Mouse (Mus musculus): ENCODE measurements around the gene Fem1a. TPM values are rescaled to one million over a fixed set of nuclear protein-coding genes. Genes with fewer than 3 reads are reported as not detected.

The Fem1a gene
- polyA plus RNA-seq, 1 experiment from 2014 or later, result 10.7 TPM

DNA sequence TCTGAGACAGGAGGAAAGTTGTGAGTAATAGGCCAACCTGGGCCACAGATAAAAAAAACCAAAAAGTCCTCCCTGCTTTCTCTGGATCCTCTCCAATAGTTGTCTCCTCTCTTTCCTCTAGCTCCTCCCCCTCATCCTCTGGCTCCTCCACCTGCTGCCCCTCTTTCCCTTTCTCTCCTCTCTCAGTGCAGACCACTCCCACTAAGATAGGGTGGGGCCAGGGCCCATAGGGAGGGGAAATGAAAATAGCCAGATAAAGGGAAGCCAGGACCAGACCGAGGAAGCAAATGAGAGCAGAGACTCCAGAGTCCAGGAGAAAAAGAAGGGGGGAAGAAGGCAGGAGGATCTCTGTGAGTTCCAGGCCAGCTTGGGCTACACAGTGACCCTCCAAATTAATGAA lies 31.7 kb upstream of the Fem1a start:
- Histone ChIP-seq H3K4me1 (peaks cover 5% of the 10 kb centered on the region; the same call in 1 of the 2 replicates), H3K9ac (no peak overlapping the region), H3K27ac (no peak overlapping the region), H3K27me3 (replicated peaks) (peaks cover 12% of the 10 kb centered on the region), H3K4me3 (no peak overlapping the region), H3K4me2 (no peak overlapping the region), H3K9me3 (replicated peaks) (no peaks in the 10 kb centered on the region), H3K36me3 (no peaks in the 10 kb centered on the region)
- WGBS (ENCODE audit: insufficient replicate concordance), result 11% methylated on average over 1 of the region's 1 CpGs
- ATAC-seq, result no peak; the same call in 1 of the 2 replicates

DNA sequence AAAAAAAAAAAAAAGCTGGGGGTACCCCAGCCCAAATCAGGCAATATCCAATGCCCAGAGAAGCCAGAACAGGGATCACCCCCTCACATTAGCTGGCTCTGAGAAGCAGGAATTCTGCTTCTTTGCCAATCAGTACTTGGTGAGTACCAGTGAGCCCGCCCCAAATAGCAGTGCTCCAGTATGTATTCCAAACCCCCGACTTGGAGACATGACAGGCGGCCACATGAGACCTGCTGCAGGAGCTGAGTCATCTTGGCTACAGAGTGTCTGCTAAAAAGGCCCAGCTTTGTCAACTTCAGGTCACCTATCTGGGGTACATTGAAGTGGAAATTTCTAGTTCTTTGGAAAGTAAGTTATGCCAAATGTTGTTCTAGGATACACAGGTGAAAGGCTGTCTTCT lies 30.0 kb upstream of the Fem1a start:
- Histone ChIP-seq H3K27me3 (replicated peaks) (peaks cover 12% of the 10 kb centered on the region), H3K9me3 (replicated peaks) (no peaks in the 10 kb centered on the region), H3K36me3 (no peaks in the 10 kb centered on the region), H3K9ac (no peak overlapping the region), H3K4me3 (no peak overlapping the region), H3K27ac (no peak overlapping the region), H3K4me2 (no peak overlapping the region), H3K4me1 (peaks cover 5% of the 10 kb centered on the region; the same call in 1 of the 2 replicates)
- WGBS (ENCODE audit: insufficient replicate concordance), result 46% methylated on average over 3 of the region's 3 CpGs
- ATAC-seq, result no peak

DNA sequence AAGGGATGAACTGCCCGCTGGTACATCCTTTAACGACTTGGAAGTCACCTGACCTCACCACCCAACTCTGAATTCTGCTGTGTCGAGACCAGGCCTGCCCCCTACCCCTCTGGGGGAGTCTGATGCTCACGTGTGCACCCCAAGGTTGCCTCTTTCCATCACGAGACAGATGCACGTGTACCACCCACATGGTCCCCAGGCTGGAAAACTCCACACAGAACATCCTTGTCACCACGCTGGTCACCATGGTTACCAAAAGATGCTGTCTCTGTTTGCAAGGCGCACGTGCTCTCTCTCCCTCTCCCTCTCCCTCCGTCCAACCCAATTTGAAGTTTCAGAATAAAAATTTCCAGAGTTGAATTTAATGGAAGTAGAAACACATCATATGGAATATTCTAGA lies 26.7 kb upstream of the Fem1a start:
- Histone ChIP-seq H3K9ac (no peak overlapping the region), H3K4me2 (no peak overlapping the region), H3K9me3 (replicated peaks) (no peaks in the 10 kb centered on the region), H3K4me3 (no peak overlapping the region), H3K4me1 (peaks cover 7% of the 10 kb centered on the region), H3K36me3 (no peaks in the 10 kb centered on the region), H3K27me3 (replicated peaks) (peaks cover 21% of the 10 kb centered on the region), H3K27ac (no peak overlapping the region)
- 59% methylated on average over 10 of the region's 10 CpGs for WGBS (ENCODE audit: insufficient replicate concordance)
- ATAC-seq, result no peak

DNA sequence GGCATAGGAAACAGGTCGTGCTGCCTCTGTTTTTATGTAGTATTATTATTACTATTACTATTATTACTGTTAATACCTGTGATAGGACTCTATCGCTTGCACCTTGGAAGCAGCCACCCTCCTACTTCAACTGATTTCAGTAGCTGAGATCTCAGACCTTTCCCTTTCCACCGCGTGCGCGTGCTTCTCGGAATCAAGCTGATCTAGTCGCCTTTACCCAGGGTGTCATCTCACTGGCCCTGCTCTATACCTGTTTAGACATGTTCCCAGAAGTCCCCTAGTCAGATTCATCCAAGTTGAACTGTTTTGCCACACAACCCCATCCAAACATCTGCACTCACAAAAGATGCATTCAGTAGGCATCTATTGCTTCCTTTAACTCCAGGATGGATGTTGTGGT lies 23.2 kb upstream of the Fem1a start:
- Histone ChIP-seq H3K36me3 (no peaks in the 10 kb centered on the region), H3K27me3 (replicated peaks) (peaks cover 13% of the 10 kb centered on the region; the same call in 1 of the 2 replicates), H3K4me1 (peaks cover 5% of the 10 kb centered on the region; the same call in 1 of the 2 replicates), H3K9me3 (replicated peaks) (no peaks in the 10 kb centered on the region), H3K9ac (no peak overlapping the region), H3K27ac (no peak overlapping the region), H3K4me2 (peak overlapping the region; percentile 7; the same call in 1 of the 2 replicates), H3K4me3 (no peak overlapping the region)
- 53% methylated on average over 8 of the region's 8 CpGs for WGBS (ENCODE audit: insufficient replicate concordance)
- ATAC-seq, result no peak

DNA sequence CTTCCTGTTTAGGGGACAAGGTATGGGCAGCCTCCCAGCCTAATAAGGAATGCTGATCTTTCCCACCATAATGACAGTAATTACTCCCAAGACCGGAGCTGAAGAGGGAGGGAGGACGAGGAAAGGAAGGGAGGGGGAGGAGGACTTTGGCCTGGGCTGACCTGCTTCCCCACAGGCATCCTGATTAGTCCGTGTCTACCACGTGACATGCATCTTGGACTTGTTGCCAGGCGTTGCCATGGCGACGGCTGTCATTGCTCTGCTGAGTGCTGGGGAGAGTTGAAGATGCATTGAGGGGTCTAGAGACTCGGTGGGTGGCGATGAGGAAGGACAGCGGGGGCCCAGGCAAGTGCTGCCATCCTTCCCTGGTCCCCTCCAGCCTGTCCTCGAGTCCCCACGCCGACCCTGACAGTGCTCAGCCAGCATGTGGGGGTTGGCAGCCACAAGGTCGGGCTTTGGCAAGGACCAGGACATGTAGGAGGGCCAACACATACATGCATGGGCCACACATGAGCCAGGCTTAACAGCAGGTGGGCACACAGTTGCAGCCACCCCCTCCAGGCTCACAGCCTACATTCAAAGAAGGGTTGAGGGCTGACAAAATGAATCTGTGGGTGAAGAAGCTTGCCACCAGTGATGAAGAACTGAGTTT lies 22.7 kb upstream of the Fem1a start:
- Histone ChIP-seq H3K9ac (no peak overlapping the region), H3K4me1 (peaks cover 5% of the 10 kb centered on the region; the same call in 1 of the 2 replicates), H3K36me3 (no peaks in the 10 kb centered on the region), H3K27me3 (replicated peaks) (peaks cover 9% of the 10 kb centered on the region; the same call in 1 of the 2 replicates), H3K4me3 (no peak overlapping the region), H3K4me2 (peak overlapping the region; percentile 7; the same call in 1 of the 2 replicates), H3K27ac (no peak overlapping the region), H3K9me3 (replicated peaks) (no peaks in the 10 kb centered on the region)
- 4% methylated on average over 14 of the region's 14 CpGs for WGBS (ENCODE audit: insufficient replicate concordance)
- ATAC-seq, result peak; percentile 55

DNA sequence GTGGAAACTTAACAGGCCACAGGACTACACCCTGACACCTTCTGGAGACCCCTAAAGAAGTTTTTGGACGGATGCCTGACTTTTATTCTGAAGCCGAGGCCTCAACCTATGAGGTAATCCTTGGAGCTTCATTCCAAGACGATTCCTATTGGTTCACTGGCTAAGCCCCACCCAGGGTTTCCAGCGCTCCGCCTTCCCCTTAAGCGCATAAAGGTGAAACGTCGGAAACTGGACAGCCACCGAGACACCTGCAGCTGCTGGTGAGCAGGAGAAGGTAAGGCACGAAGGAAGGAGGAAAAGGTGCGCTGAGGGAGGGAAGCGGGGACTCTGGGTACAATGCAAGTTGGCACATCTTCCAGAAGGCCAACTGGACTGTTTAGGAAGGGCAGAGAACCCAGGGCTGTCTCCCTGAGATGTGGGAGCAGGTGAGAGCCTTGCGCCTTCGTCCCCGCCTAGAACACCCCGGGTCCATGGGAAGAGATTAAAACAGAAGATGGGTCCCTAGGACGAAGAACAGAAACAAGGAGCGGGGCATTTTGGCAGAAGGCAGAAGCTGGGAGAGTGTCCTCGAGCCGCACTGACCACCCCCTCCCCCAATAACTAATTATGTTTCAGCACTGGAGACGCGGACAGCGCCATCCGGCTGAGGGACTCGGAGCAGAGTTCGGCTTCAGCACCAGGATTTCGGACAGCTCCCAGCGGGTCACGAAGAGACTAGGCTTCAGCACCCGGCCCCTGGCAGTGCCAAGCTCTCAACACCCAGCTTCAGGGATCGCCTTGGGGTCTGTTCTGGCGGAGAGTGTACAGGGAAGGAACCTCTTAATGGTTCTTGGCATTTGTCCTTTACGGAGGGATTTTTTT lies 14.8 kb upstream of the Fem1a start:
- no peak overlapping the region for H3K4me3 ChIP-seq
- H3K4me2 ChIP-seq, result no peak overlapping the region
- WGBS (ENCODE audit: insufficient replicate concordance), result 2% methylated on average over 33 of the region's 33 CpGs
- no peaks in the 10 kb centered on the region for H3K9me3 ChIP-seq (replicated peaks)
- no peak overlapping the region for H3K9ac ChIP-seq
- H3K27me3 ChIP-seq (replicated peaks), result peaks cover 35% of the 10 kb centered on the region
- ATAC-seq, result no peak
- H3K36me3 ChIP-seq, result no peaks in the 10 kb centered on the region
- H3K4me1 ChIP-seq, result peaks cover 5% of the 10 kb centered on the region; the same call in 1 of the 2 replicates
- H3K27ac ChIP-seq, result no peak overlapping the region

DNA sequence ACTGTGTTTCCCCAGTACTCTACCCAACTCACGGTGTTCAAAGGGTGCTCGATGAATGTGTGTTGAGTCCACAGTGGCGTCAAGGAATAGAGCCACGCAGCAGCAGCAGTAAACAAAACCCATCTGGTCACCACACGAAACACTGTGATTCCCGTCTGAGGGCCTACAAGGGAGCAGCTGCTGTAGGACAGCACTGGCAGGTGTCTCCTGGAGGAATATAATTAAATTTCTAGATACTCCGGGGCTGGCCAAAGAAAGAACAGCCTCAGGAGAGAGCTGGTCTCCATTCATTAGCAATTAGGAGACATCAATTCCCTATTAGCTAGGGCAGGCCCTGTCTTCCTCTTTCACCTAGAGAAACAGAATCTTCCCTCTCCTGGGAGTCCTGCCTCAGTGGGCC lies 11.0 kb upstream of the Fem1a start:
- 54% methylated on average over 7 of the region's 7 CpGs for WGBS (ENCODE audit: insufficient replicate concordance)
- H3K4me1 ChIP-seq, result peaks cover 5% of the 10 kb centered on the region; the same call in 1 of the 2 replicates

DNA sequence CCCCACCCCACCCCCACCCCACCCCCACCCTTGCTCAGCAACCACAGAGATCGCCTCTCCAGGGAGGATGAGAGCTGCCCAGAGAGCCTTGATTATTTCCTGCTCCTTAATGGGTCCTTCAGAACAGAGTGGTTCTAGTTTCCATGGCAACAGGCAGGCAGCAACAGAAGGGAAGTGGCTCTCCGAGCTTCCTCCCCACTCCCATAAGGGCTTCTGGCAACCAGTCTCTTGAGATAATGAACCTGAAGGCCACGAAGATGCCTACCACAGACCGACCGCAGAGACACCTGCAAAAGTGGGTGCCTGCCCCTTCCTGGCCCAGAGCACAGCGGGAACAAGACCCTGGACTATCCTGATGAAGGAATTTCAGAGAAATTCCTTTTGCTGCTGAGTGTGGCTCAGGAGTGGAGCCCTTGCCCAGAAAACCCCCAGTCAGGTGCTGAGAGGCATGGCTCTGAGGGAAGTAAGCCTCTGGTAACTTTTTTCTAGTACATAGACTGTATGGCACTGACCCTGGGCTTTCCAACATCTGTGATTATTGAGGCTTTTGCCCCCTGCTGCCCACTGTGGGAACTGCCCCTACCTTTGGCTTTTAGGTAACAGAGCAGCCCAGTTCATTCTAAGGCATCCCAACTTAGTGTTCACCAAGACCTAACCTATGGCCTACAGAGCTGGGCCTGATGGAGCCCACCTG lies 5.3 kb upstream of the Fem1a start:
- no peaks in the 10 kb centered on the region for H3K9me3 ChIP-seq (replicated peaks)
- no peak for ATAC-seq
- H3K27ac ChIP-seq, result no peak overlapping the region
- H3K4me3 ChIP-seq, result no peak overlapping the region
- peaks cover 8% of the 10 kb centered on the region for H3K4me1 ChIP-seq
- no peak overlapping the region for H3K9ac ChIP-seq
- WGBS (ENCODE audit: insufficient replicate concordance), result 6% methylated on average over 6 of the region's 6 CpGs
- H3K36me3 ChIP-seq, result no peaks in the 10 kb centered on the region
- H3K27me3 ChIP-seq (replicated peaks), result peaks cover 2% of the 10 kb centered on the region; the same call in 1 of the 2 replicates
- no peak overlapping the region for H3K4me2 ChIP-seq

More for the DNA sequence above, 11.0 kb upstream of the Fem1a start:
- H3K27me3 ChIP-seq (replicated peaks), result peaks cover 27% of the 10 kb centered on the region
- no peaks in the 10 kb centered on the region for H3K9me3 ChIP-seq (replicated peaks)
- no peak overlapping the region for H3K4me3 ChIP-seq
- ATAC-seq, result no peak
- no peak overlapping the region for H3K9ac ChIP-seq
- H3K36me3 ChIP-seq, result no peaks in the 10 kb centered on the region
- H3K4me2 ChIP-seq, result no peak overlapping the region
- H3K27ac ChIP-seq, result no peak overlapping the region

DNA sequence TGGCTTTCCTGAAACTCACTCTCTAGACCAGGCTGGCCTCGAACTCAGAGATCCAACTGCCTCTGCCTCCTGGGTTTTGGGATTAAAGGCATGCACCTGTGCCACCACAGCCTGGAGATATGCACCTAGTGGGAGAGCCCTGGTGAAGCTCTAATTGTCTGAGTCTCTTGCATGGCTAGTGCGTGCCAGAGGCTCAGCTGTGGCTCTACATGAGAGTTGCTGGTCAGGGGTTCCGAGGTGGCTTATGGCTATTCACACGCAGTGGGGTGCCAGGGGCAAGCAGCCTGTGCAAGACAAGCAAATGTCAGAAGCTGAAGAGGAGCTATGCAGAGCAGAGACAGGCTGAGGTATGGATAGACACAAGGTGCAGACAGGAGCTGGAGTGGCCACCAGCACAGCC lies 1.9 kb upstream of the Fem1a start:
- peaks cover 22% of the 10 kb centered on the region for H3K36me3 ChIP-seq
- 82% methylated on average over 4 of the region's 4 CpGs for WGBS (ENCODE audit: insufficient replicate concordance)

DNA sequence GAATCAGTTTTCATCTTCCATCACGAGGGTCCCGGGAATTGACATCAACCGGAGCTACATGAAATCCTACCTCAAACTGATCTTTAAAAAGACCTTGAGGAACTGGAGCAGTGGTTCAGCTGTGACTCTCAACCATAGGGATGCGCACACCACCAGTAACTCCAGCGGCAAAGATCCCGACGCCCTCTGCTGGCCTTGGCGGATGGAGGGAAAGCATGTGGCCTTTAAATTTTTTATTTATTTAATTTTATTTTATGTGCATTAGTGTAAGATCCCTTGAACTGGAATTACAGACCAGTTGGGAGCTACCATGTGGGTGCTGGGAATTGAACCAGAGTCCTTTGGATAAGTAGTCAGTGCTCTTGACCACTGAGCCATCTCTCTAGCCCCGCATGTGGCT lies 1.2 kb upstream of the Fem1a start:
- 0 out of 2 replicates have a peak overlapping the region, but pooled peaks have one; percentile 37 for H3K27ac ChIP-seq

More for the DNA sequence above, 1.9 kb upstream of the Fem1a start:
- Histone ChIP-seq H3K4me2 (no peak overlapping the region), H3K4me1 (peaks cover 33% of the 10 kb centered on the region), H3K4me3 (no peak overlapping the region), H3K27me3 (replicated peaks) (no peaks in the 10 kb centered on the region), H3K27ac (no peak overlapping the region), H3K9ac (no peak overlapping the region), H3K9me3 (replicated peaks) (no peaks in the 10 kb centered on the region)
- ATAC-seq, result no peak

DNA sequence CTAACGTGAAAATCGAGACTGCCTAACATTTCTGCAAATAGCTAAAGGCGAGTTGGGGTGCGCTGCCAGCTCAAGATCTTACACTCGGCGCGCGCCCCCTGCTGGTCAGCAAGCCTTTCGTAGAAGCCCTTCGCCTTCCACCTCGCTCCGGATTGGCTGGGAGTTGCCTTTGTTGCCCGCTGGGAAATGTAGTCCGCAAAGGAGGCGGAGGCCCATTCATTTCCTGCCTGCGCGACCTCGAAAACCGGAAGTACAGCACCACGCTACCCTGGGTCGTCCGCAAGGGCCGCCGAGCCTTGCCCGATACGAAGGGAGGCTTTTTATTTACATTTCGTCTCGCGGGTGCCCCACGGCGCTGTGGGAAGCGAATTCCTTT lies 759 bp upstream of the Fem1a start:
- H3K27me3 ChIP-seq (replicated peaks), result no peaks in the 10 kb centered on the region
- peak overlapping the region; percentile 68 for H3K9ac ChIP-seq
- H3K4me3 ChIP-seq, result peak overlapping the region; percentile 85
- no peaks in the 10 kb centered on the region for H3K9me3 ChIP-seq (replicated peaks)
- H3K36me3 ChIP-seq, result peaks cover 33% of the 10 kb centered on the region
- peaks cover 44% of the 10 kb centered on the region for H3K4me1 ChIP-seq
- WGBS (ENCODE audit: insufficient replicate concordance), result under 1% methylated on average over 32 of the region's 32 CpGs
- H3K27ac ChIP-seq, result peak overlapping the region; percentile 95
- peak overlapping the region; percentile 99 for H3K4me2 ChIP-seq
- ATAC-seq, result peak; percentile 86

More for the DNA sequence above, 1.2 kb upstream of the Fem1a start:
- H3K4me1 ChIP-seq, result peaks cover 40% of the 10 kb centered on the region
- no peaks in the 10 kb centered on the region for H3K27me3 ChIP-seq (replicated peaks)
- peaks cover 29% of the 10 kb centered on the region for H3K36me3 ChIP-seq
- H3K4me3 ChIP-seq, result peak overlapping the region; percentile 18
- no peaks in the 10 kb centered on the region for H3K9me3 ChIP-seq (replicated peaks)
- WGBS (ENCODE audit: insufficient replicate concordance), result 17% methylated on average over 9 of the region's 9 CpGs
- no peak overlapping the region for H3K9ac ChIP-seq
- no peak for ATAC-seq
- H3K4me2 ChIP-seq, result peak overlapping the region; percentile 52

All from liver, embryonic 12.5 days (tissue).